Mouse (Mus musculus): ENCODE data around the gene Slc32a1.

Slc32a1 gene

DNA sequence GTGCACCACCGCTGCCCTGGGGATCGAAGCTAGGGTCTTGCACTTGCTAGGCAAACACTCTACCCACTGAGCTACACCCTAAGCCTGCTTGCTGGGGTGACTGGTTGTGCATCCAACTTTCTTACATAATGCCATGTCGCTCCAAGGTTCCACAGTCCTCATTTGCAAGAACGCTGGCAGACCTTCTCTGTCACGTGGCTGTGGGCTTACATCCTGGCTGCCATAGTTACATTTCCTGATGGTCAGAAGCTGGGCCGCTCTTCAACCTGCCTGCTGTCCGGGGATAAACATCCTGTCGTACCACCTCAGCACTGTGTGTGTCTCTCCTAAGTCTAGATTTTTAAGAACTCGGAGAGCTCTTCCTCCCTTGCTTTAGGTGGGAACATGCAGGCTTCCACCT is 44.1 kb downstream of the Slc32a1 start:
- intact Hi-C loops (cut with DNase I) = loop anchor here (5.0 kb wide), 1 partner anchor 93 kb away; no protein-coding TSS in a partner anchor

DNA sequence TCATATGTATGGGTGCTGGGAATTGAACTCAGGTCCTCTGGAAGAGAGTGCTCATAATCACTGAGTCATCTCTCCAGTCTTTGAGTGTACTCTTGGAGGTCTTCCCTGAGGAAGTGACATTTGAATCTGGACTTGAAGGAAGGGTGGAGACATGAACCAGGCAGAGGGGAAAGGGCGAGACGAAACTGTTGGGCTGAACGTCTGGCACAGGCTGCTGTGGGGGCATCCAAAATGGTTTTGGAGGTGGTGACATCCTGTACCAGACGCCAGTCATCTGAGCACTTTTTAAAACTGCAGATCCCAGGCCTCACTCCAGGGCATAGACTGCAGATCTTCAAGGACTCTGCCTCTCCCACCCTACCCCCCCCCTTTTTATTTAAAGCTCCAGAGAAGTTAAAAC is 45.2 kb downstream of the Slc32a1 start:
- intact Hi-C loops (cut with DNase I) = no loop called here

DNA sequence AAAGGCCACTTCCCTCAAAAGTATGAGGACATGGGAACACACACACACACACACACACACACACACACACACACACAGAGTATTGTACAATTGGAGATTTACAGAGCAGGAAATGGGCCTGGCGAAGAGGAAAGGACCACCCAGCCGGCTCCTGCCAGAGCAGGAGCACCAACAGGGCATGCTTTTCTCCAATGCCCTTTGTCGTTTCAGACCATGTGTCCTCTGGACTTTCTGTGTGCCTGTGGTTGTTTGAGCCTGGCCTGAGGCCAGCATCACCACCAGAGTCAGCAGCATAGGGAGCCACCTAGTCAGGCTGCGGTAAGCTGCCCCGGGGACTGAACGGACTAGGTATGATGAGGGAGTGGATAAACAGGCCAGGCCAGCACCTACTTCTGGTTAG is 48.3 kb downstream of the Slc32a1 start:
- intact Hi-C loops (cut with DNase I) = no loop called here

DNA sequence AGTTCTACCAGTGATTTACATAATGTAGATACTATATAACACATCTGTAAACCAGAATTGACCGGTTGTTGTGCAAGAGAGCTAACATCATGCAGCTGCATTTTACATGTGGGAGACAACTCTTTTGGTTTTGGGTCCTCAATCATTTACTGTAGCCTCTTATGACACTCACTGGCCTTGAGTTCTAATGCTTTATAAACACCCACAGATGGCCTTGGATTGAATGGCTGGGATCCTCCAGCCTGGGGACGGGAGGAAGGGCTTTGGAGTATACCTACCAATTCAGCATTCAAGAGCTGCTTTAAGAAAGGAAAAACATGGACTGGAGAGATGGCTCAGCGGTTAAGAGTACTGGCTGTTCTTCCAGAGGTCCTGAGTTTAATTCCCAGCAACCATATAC is 48.8 kb downstream of the Slc32a1 start:
- intact Hi-C loops (cut with DNase I) = no loop called here

DNA sequence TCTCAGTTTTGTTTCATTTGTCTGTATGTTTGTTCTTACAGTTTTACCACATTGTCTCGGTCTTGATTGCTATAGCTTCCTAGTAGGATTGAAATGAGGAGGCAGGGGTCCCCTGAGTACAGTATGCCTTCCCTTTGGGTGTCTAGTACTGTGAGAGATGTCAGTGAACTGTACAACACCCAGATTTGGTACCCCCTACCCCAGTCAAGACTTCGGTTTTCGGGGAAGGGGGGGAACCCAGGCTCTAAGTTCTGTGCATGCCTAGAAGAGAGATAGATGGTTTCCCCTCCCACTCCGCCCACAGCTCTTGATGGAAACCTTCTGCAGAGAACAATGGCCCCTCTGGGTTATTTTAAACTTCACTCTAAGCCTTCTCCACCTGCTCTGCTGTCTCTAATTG is 54.5 kb downstream of the Slc32a1 start, which contains the start of gene Ppp1r16b:
TSS of gene Ppp1r16b (plus strand) at position 301 of the 400 bp plus-strand sequence.
- intact Hi-C loops (cut with DNase I) = loop anchor here (5.0 kb wide), 1 partner anchor 82 kb away; no protein-coding TSS in a partner anchor

Small RNA genes lying within 50 kb of the gene (microRNA-seq; reads per million reads assigned to microRNA genes)
- gene Mir3474 = 2.3 to 3.7 reads per million in 2 experiments

All from adrenal gland (tissue).